Mouse (Mus musculus): Measurements from ENCODE around the gene Psmb10. TPM values are rescaled to one million over a fixed set of nuclear protein-coding genes. Genes with fewer than 3 reads are reported as not detected.
"Not testable (repeated sequence)": the region's sequence is repeated elsewhere in the genome, so short reads cannot be mapped to it uniquely, and the experiment has no call there.

Psmb10 gene
- total RNA-seq (2021): 10 to 100 TPM; 85.4 to 94.0 TPM

- DNase-seq: peak; percentile 42
Observed at GRCm38 (mm10) chr8:105938306-105938669, at the start of gene Psmb10. TSS of gene Psmb10 (minus strand) at chr8:105938444.

GRCm38 (mm10) chr8:105983406-105983805, 45.2 kb upstream of the Psmb10 start:
- DNase-seq: not testable (repeated sequence)

GRCm38 (mm10) chr8:105981146-105981545, 42.9 kb upstream of the Psmb10 start:
- DNase-seq: no peak

- no peak for DNase-seq
Observed at GRCm38 (mm10) chr8:105979325-105979724, 41.1 kb upstream of the Psmb10 start, which contains the start of gene Dpep3. TSS of gene Dpep3 (minus strand) at chr8:105979429.

GRCm38 (mm10) chr8:105975363-105975762, 37.1 kb upstream of the Psmb10 start:
- no peak for DNase-seq

- DNase-seq: no peak
Observed at GRCm38 (mm10) chr8:105971019-105971720, 32.9 kb upstream of the Psmb10 start.

GRCm38 (mm10) chr8:105969367-105969766, 31.1 kb upstream of the Psmb10 start:
- DNase-seq: no peak

GRCm38 (mm10) chr8:105966692-105967311, 28.6 kb upstream of the Psmb10 start:
- DNase-seq: peak; percentile 65

GRCm38 (mm10) chr8:105965905-105966341, 27.7 kb upstream of the Psmb10 start, which contains the start of gene Slc12a4:
TSS of gene Slc12a4 (minus strand) at chr8:105966097.
- peak; percentile 91 for DNase-seq

GRCm38 (mm10) chr8:105965266-105965904, 27.1 kb upstream of the Psmb10 start:
- peak; percentile 75 for DNase-seq

GRCm38 (mm10) chr8:105964506-105965265, 26.4 kb upstream of the Psmb10 start:
- no peak for DNase-seq

GRCm38 (mm10) chr8:105961536-105961935, 23.3 kb upstream of the Psmb10 start:
- no peak for DNase-seq

- DNase-seq: no peak
Observed at GRCm38 (mm10) chr8:105961101-105961500, 22.9 kb upstream of the Psmb10 start.

GRCm38 (mm10) chr8:105959350-105959749, 21.1 kb upstream of the Psmb10 start:
- DNase-seq: peak; percentile 64

- DNase-seq: peak; percentile 65
Observed at GRCm38 (mm10) chr8:105957813-105958212, 19.6 kb upstream of the Psmb10 start.

GRCm38 (mm10) chr8:105956556-105956955, 18.3 kb upstream of the Psmb10 start:
- peak; percentile 53 for DNase-seq

- peak; percentile 75 for DNase-seq
Observed at GRCm38 (mm10) chr8:105951057-105951659, 12.9 kb upstream of the Psmb10 start.

- DNase-seq: peak; percentile 86
Observed at GRCm38 (mm10) chr8:105949350-105949749, 11.1 kb upstream of the Psmb10 start.

GRCm38 (mm10) chr8:105943321-105943739, 5.1 kb upstream of the Psmb10 start, which contains the start of gene Lcat:
TSS of gene Lcat (minus strand) at chr8:105943382.
- DNase-seq: no peak

GRCm38 (mm10) chr8:105942542-105942941, 4.3 kb upstream of the Psmb10 start:
- DNase-seq: no peak

- no peak for DNase-seq
Observed at GRCm38 (mm10) chr8:105942026-105942425, 3.8 kb upstream of the Psmb10 start.
